Mouse (Mus musculus): ENCODE data around the gene Tmem240.
"Not testable (repeated sequence)": the region's sequence is repeated elsewhere in the genome, so short reads cannot be mapped to it uniquely, and the experiment has no call there.

The Tmem240 gene

GRCm38 (mm10) chr4:155734951-155735702, 527 bp downstream of the Tmem240 start:
- no peak for DNase-seq (ENCODE audit: low read depth, low spot score)

GRCm38 (mm10) chr4:155735788-155736187, 1.2 kb downstream of the Tmem240 start:
- no peak for DNase-seq (ENCODE audit: low read depth, low spot score)

GRCm38 (mm10) chr4:155736421-155736820, 1.8 kb downstream of the Tmem240 start:
- DNase-seq (ENCODE audit: low read depth, low spot score): no peak

GRCm38 (mm10) chr4:155738262-155738661, 3.7 kb downstream of the Tmem240 start:
- DNase-seq (ENCODE audit: low read depth, low spot score): no peak

- no peak for DNase-seq (ENCODE audit: low read depth, low spot score)
Observed at GRCm38 (mm10) chr4:155739152-155739551, 4.6 kb downstream of the Tmem240 start.

- DNase-seq (ENCODE audit: low read depth, low spot score): no peak
Observed at GRCm38 (mm10) chr4:155739741-155740636, 5.4 kb downstream of the Tmem240 start.

- DNase-seq (ENCODE audit: low read depth, low spot score): not testable (repeated sequence)
Observed at GRCm38 (mm10) chr4:155740681-155741080, 6.1 kb downstream of the Tmem240 start.

- DNase-seq (ENCODE audit: low read depth, low spot score): no peak
Observed at GRCm38 (mm10) chr4:155742684-155743083, 8.1 kb downstream of the Tmem240 start.

GRCm38 (mm10) chr4:155744474-155744873, 9.9 kb downstream of the Tmem240 start:
- DNase-seq (ENCODE audit: low read depth, low spot score): no peak

- DNase-seq (ENCODE audit: low read depth, low spot score): no peak
Observed at GRCm38 (mm10) chr4:155745136-155745535, 10.5 kb downstream of the Tmem240 start.

GRCm38 (mm10) chr4:155746036-155746548, 11.5 kb downstream of the Tmem240 start:
- DNase-seq (ENCODE audit: low read depth, low spot score): no peak

- DNase-seq (ENCODE audit: low read depth, low spot score): no peak
Observed at GRCm38 (mm10) chr4:155746575-155747490, 12.2 kb downstream of the Tmem240 start.

- DNase-seq (ENCODE audit: low read depth, low spot score): no peak
Observed at GRCm38 (mm10) chr4:155757011-155757410, 22.4 kb downstream of the Tmem240 start.

GRCm38 (mm10) chr4:155759862-155760612, 25.4 kb downstream of the Tmem240 start:
- DNase-seq (ENCODE audit: low read depth, low spot score): no peak

GRCm38 (mm10) chr4:155760613-155761355, 26.2 kb downstream of the Tmem240 start, which contains the start of gene Atad3a:
TSS of gene Atad3a (minus strand) at chr4:155761093.
- DNase-seq (ENCODE audit: low read depth, low spot score): peak; percentile 98

GRCm38 (mm10) chr4:155761356-155762099, 26.9 kb downstream of the Tmem240 start:
- no peak for DNase-seq (ENCODE audit: low read depth, low spot score)

- DNase-seq (ENCODE audit: low read depth, low spot score): no peak
Observed at GRCm38 (mm10) chr4:155762357-155762756, 27.8 kb downstream of the Tmem240 start.

GRCm38 (mm10) chr4:155769496-155769879, 34.9 kb downstream of the Tmem240 start:
- no peak for DNase-seq (ENCODE audit: low read depth, low spot score)

GRCm38 (mm10) chr4:155769880-155770512, 35.4 kb downstream of the Tmem240 start:
- DNase-seq (ENCODE audit: low read depth, low spot score): peak; percentile 90

All from skeletal muscle tissue, adult 2 months (tissue).